Mouse (Mus musculus): ENCODE measurements around the gene Slc25a38.

Slc25a38 gene

DNA sequence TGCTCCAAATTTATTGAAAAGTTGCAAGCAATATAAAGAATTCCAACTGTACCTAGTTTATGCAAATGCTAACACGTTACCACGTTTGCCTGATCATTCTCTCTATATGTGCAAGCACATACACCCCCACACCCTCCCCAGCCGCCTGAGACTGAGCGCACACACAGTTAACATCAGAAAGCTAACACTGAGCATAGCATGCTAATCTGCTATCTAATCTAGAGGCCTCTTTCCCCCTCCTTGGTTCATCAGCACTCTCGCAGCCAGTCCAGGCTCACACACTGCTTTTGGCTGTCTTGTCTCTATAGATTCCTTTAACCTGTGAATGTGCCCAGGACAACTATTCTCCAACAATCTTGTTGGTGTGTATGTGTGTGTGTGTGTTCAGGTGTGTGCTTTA lies 41.0 kb downstream of the Slc25a38 start:
- no peak for DNase-seq

DNA sequence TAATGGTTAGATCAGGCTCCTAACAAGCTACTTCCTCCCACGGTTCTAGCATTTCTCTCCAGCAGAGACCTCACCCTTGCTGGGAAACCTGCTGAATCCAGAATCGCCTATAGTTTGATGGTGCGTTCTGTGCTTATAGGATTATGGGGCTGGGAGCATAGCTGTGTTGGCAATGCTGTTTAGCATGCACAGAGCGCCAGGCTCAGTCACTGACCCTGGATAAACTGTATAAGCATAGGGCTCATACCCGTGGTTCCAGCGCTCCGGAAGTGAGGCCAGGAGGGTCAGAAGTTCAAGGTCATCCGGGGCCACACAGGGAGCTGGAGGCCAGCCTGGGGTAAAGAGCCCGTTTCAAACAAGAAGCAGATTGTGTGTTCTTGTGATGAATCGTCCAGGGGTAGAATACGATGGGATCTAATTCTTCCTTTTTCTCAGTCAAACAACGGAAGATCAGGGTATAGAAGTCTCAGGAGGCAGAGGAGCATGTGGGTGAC lies 41.8 kb downstream of the Slc25a38 start:
- DNase-seq = no peak

DNA sequence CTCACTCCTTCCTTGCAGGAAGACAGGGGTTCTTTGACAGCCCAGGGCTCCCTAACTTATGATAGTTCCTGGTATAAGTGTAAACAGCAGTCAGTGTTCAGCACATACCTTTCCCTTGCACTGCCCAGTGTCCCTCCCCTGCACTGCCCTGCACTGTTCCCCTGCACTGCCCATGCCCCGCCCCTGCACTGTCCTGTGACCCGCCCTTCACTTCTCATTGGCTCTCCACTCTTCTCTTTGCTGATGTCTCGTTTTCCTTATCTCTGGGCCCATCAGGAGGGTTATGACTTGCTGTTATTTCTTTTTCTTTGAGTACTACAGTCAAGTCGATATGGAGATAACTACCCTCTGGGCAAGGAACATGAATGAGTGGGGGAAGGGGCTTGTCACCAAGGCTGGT lies 47.9 kb downstream of the Slc25a38 start:
- no peak for DNase-seq

DNA sequence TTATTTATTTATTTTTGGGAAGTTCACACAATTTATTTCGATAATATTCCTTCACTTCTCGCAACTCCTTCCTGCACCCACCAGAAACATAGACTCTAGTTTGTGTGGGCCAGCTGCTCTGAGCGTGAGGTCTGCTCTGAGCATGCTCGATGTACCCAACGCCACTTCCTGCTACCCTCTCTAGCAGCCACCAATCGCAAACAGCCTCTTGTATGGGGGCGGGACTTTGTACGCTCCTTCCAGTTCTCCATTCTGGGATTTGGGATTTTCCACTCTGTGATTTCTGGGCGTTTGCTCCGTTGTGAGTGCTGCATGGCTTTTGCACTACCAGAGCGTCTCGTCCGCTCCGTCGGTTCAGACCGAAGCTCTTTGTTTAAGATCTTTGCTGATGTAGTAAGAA lies 53.7 kb downstream of the Slc25a38 start:
- no peak for DNase-seq

DNA sequence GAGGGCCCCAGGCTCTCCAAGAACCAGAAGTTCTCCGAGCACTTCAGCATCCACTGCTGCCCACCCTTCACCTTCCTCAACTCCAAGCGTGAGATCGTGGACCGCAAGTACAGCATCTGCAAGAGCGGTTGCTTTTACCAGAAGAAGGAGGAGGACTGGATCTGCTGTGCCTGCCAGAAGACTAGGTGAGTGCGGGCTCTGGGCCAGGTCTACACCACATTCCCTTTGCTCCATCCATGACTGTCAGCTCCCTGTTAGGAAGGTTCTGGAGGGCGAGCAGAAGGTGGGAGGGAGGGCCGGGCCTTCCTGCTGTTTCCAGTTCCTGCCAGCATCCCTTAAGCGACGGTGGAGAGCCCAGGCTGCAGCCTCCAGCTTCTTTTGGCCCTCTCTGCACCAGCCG lies 57.7 kb downstream of the Slc25a38 start:
- peak; percentile 16 to 55 for DNase-seq

DNA sequence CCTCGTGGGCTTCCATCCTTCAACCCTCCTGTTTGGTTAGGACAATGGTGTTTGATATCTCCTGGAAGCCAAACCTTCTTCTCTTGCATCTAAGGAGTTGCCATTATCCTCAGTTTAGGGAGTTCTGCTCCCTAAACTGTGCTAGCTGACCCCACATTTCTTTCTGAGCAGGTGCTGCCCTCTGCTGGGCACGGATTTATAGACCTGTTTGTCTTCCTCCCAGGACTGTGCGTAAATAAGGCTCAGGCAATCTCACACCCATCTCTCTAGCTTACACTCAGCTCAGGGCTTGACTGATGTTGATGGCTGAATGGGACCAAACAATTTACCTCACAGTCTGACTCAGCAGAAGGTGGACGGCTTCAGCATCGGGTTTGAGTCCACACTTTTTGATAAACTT lies 61.1 kb downstream of the Slc25a38 start:
- DNase-seq = peak; percentile 67 to 78

Data from cerebellum, postnatal 25 days (tissue).